Mouse (Mus musculus): Measurements from ENCODE around the gene Npr2.

Npr2 gene

GRCm38 (mm10) chr4:43629106-43629817 is 2.5 kb upstream of the Npr2 start:
- DNase-seq (ENCODE audit: extremely low spot score): peak; percentile 22

- peak; percentile 83 for DNase-seq (ENCODE audit: extremely low spot score)
Measured at GRCm38 (mm10) chr4:43630030-43630581, 1.6 kb upstream of the Npr2 start.

GRCm38 (mm10) chr4:43630671-43631045 is 1.1 kb upstream of the Npr2 start:
- DNase-seq (ENCODE audit: extremely low spot score): no peak

GRCm38 (mm10) chr4:43631956-43632920 is 503 bp downstream of the Npr2 start:
- DNase-seq (ENCODE audit: extremely low spot score): peak; percentile 3

- no peak for DNase-seq (ENCODE audit: extremely low spot score)
Measured at GRCm38 (mm10) chr4:43633296-43633695, 1.6 kb downstream of the Npr2 start.

GRCm38 (mm10) chr4:43633736-43634135 is 2.0 kb downstream of the Npr2 start:
- DNase-seq (ENCODE audit: extremely low spot score): no peak

- DNase-seq (ENCODE audit: extremely low spot score): no peak
Measured at GRCm38 (mm10) chr4:43634621-43635374, 3.1 kb downstream of the Npr2 start.

- no peak for DNase-seq (ENCODE audit: extremely low spot score)
Measured at GRCm38 (mm10) chr4:43636751-43637150, 5.0 kb downstream of the Npr2 start.

GRCm38 (mm10) chr4:43640076-43640475 is 8.3 kb downstream of the Npr2 start:
- no peak for DNase-seq (ENCODE audit: extremely low spot score)

- DNase-seq (ENCODE audit: extremely low spot score): no peak
Measured at GRCm38 (mm10) chr4:43640491-43640890, 8.8 kb downstream of the Npr2 start.

- DNase-seq (ENCODE audit: extremely low spot score): no peak
Measured at GRCm38 (mm10) chr4:43649783-43650182, 18.0 kb downstream of the Npr2 start.

- no peak for DNase-seq (ENCODE audit: extremely low spot score)
Measured at GRCm38 (mm10) chr4:43652726-43653125, 21.0 kb downstream of the Npr2 start.

GRCm38 (mm10) chr4:43653161-43654015 is 21.7 kb downstream of the Npr2 start, which contains the start of gene Spag8:
TSS of gene Spag8 (minus strand) at chr4:43653594.
- peak; percentile 73 for DNase-seq (ENCODE audit: extremely low spot score)

- DNase-seq (ENCODE audit: extremely low spot score): no peak
Measured at GRCm38 (mm10) chr4:43655656-43656338, 24.1 kb downstream of the Npr2 start.

- DNase-seq (ENCODE audit: extremely low spot score): peak; percentile 94
Measured at GRCm38 (mm10) chr4:43656339-43657109, 24.8 kb downstream of the Npr2 start, which contains the start of gene Hint2. TSS of gene Hint2 (minus strand) at chr4:43656466.

GRCm38 (mm10) chr4:43657146-43657545 is 25.4 kb downstream of the Npr2 start:
- no peak for DNase-seq (ENCODE audit: extremely low spot score)

- no peak for DNase-seq (ENCODE audit: extremely low spot score)
Measured at GRCm38 (mm10) chr4:43666412-43666811, 34.7 kb downstream of the Npr2 start.

- peak; percentile 90 for DNase-seq (ENCODE audit: extremely low spot score)
Measured at GRCm38 (mm10) chr4:43668782-43669427, 37.2 kb downstream of the Npr2 start, which contains the start of the genes Tmem8b and Fam221b. TSS of gene Tmem8b (plus strand) at chr4:43668971. TSS of gene Fam221b (minus strand) at chr4:43669145.

- DNase-seq (ENCODE audit: extremely low spot score): peak; percentile 85
Measured at GRCm38 (mm10) chr4:43669428-43669794, 37.7 kb downstream of the Npr2 start.
